Mouse (Mus musculus): ENCODE data around the gene Pdlim4.

The Pdlim4 gene

GRCm38 (mm10) chr11:54068520-54069371 lies at the start of gene Pdlim4:
Gene Pdlim4 (minus strand): TSS chr11:54069014.
- peak; percentile 43 for DNase-seq (ENCODE audit: low read depth, low spot score)

DNA sequence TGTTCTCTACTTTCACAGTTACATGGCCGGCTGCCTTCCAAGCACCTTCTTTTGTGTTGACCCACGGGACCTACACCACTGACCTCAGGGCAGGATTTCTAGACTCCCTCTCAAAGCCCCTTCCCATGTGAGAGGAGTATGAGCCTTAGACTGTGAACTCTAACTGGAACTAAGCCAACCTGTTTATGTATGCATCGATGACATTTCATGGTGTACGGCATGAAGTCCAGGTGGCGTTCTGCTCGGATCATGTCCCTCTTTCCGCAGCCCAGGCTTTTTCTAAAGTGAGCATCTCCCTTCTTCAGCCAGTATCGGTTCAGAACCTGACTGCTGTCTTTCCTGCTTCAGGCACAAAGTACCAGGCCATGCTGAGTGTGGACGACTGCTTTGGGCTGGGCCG lies 48.3 kb upstream of the Pdlim4 start:
- no peak for DNase-seq (ENCODE audit: low read depth, low spot score)

DNA sequence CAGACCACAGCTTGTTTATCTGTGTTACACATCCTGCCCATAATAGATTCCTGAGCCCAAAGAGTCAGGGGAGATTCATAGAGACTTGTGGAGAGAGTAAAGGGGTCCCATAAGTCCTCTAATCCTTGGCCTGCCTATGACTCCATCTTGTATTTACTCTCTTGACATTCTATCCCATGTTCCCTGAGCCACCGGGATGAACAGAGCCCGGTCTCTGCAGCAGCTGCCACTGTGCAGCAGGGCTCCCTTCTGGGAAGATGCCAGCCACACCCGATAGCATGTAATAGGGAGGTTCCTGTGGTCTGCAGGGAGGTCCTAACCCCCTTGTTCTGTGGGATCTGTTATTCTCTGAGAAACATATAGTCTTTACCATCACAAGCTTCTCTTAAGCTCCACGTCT lies 47.6 kb upstream of the Pdlim4 start:
- DNase-seq (ENCODE audit: low read depth, low spot score), result no peak

DNA sequence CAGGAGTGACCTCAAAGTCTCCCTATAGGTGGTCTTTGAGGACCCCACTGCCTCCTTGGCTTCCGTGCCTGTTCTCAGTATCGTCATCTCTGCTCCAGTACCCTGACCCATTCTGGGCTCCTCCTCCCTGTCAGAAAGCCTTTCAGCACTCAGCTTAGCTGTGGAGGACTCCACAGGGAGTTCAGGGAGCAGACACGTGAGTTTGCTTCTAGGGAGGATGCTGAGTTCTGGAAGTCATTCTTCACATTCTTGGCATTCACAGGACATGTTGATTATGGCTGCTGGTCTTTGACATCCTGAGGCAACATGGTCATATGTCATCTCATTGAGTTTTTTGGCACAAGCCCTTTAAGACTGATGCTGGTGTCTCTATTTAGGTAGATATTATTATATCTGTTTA lies 47.1 kb upstream of the Pdlim4 start:
- DNase-seq (ENCODE audit: low read depth, low spot score), result no peak

GRCm38 (mm10) chr11:54115301-54115700 lies 46.5 kb upstream of the Pdlim4 start:
- DNase-seq (ENCODE audit: low read depth, low spot score), result no peak

DNA sequence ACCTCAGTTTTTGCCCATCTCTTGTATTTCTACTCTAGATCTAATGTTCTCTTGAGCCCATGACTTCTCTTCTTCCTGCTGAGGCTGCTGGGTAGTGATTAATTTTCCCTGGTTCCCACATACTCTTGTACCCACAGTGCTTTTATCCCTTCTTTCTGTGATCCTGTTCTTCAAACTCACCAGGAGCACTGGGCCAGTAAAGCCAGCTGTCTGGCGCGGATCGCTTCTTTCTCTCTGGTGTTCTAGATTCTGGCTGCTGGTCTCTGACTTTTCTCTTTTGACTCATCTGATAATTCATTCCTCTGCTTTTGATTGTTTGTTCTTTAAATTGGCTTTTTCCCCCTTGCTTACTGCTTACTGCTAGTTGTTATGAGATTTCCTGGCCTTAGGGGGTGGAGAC lies 45.9 kb upstream of the Pdlim4 start:
- no peak for DNase-seq (ENCODE audit: low read depth, low spot score)

DNA sequence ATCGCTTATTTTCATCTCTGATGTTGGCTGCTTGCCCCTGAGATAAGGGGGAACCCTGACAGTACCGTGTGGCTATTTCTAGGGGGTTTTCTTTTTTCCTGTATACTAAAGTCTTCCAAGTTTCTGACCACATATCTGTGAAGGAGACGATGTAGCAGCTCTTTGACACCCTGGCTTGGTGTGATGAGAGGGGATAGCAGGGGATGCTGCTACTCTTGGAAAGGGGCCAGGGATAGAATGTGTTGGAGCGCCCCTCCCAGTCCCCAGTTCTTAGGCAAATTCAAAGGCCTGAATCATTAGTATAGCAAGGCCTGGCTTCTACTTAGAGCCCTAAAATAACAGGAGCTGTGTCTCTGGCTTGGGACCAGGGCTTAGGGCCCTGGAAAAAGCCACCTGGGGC lies 44.5 kb upstream of the Pdlim4 start:
- no peak for DNase-seq (ENCODE audit: low read depth, low spot score)

GRCm38 (mm10) chr11:54112920-54113319 lies 44.1 kb upstream of the Pdlim4 start:
- peak; percentile 94 for DNase-seq (ENCODE audit: low read depth, low spot score)

DNA sequence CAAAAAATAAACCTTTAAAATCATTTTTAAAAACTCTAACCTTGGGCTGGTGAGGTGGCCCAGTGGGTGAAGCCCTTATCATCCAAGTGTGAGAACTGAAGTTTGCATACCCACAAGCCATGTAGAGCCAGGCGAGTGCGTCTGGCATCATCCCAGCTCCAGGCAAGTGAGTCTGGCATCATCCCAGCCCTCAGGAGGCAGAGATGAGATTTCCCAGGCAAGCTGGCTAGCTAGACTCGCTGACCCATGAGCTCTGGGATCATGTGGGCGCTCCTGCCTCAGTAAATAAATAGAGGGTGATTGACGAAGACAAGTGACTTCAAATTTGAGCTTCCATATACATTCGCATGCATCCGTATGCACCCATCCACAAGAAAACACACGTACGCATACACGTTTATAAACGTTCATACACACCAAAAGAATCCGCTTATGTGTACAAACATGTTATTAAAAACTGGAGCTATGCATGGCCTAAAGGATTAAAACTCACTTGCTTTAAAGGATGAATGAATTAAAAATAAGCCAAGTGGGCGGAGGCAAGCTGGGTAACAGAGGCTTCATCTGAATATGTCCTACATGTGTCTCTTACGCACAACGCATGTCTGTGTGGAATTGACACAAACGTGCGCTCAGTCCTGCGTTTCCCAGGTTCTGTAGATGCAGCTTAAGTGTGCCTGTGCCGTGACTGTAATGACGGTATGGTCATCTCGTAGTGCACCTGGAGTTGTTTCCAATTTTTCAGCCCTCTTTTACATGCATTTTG lies 43.3 kb upstream of the Pdlim4 start:
- no peak for DNase-seq (ENCODE audit: low read depth, low spot score)

DNA sequence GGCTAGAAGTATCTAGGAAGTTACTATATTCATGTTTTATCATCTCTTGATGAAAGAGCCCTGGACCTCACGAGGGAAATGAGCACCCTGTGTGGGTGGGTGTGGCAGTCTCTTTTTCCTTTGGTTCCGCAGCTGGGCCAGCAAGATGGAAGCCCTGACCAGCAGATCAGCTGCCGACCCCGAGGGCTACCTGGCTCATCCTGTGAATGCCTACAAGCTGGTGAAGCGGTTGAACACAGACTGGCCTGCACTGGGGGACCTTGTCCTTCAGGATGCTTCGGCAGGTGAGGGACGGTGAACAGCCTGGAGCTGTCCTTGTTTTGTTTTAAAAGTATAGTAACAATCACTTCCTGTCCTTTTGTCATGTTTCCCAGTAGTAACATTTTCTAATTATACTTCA lies 42.5 kb upstream of the Pdlim4 start:
- DNase-seq (ENCODE audit: low read depth, low spot score), result no peak

DNA sequence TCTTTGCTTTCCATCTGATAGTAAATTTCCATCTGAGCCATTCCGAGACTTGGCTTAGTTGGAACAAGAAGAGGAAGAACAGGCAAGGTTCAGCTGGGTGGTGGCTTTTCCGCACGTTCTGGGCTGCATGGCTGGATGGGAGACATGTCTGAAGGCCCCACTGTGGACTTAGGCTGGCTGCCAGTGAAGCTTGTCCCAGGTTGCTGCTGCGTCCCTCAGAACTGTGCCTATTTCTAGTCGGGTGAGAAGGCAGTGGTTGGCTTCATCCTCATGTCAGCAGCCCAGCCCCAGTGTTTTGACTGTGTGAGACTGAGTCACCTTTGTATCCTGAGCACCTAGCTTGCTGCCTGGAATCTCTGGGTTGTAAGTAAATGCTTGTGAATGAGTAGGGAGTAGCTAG lies 40.1 kb upstream of the Pdlim4 start:
- DNase-seq (ENCODE audit: low read depth, low spot score), result no peak

DNA sequence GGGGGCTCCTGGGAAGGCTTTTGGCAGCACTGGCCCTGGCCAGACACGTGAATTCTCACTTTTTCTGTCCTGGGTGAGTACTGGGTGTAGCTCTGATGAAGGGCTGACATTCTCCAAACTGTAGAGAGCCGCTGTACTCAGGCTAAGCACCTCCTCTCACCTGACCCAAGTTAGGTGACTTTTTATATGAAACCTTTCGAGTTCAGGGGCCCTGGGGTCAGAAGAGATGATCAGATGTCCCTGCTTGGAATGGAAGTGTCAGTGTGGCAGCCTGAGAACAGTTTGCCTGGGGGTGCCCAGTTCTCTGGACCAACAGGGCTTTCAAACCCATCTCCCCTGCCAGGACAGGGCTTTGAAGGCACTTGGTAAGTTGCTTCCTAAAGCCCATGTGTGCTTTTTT lies 39.3 kb upstream of the Pdlim4 start:
- no peak for DNase-seq (ENCODE audit: low read depth, low spot score)

- no peak for DNase-seq (ENCODE audit: low read depth, low spot score)
Observed at GRCm38 (mm10) chr11:54107239-54107638, 38.4 kb upstream of the Pdlim4 start.

DNA sequence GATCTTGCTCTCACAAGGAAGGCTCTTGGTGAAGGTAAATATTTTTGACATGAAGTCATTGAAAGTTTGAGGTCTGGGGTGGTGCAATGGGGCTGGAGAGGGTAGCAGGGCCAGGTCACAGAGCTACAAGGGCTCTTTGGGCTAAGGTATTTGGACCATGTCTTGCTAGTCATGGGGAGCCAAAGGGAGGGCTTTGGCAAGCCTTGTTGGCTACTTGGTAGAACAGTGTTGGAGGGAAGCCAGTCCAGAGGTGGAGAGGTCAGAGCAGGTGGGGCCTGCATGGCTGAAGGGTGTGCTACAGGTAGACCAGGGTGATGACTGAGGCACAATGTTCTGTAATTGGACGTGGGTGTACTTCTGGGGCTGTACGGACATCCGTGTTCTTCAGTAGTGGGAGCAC lies 37.9 kb upstream of the Pdlim4 start:
- no peak for DNase-seq (ENCODE audit: low read depth, low spot score)

DNA sequence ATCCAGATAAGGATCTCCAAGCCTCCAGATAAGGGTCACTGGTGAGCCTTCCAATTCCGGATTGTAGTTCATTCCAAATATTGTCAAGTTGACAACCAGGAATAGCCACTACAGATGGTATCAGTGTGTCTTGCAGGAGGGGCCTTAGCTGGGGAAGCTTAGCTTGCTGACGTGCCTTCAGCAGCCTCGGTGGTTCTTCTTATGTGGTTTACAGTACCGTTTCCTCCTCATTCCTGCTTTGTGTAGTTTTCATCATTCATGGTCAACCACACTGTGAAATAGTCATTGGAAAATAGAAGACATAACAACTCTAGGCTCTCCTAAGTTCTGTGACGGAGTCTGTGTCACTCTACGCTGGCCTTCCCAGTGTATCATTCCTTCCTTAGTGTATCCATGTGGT lies 36.2 kb upstream of the Pdlim4 start:
- DNase-seq (ENCODE audit: low read depth, low spot score), result no peak

GRCm38 (mm10) chr11:54102706-54103449 lies 34.1 kb upstream of the Pdlim4 start:
- DNase-seq (ENCODE audit: low read depth, low spot score), result no peak

GRCm38 (mm10) chr11:54101701-54102100 lies 32.9 kb upstream of the Pdlim4 start:
- DNase-seq (ENCODE audit: low read depth, low spot score), result no peak

- DNase-seq (ENCODE audit: low read depth, low spot score), result peak; percentile 51
Observed at GRCm38 (mm10) chr11:54100692-54101591, 32.1 kb upstream of the Pdlim4 start.

- no peak for DNase-seq (ENCODE audit: low read depth, low spot score)
Observed at GRCm38 (mm10) chr11:54100045-54100691, 31.4 kb upstream of the Pdlim4 start, which contains the start of gene P4ha2. Gene P4ha2 (plus strand): TSS chr11:54100095.

DNA sequence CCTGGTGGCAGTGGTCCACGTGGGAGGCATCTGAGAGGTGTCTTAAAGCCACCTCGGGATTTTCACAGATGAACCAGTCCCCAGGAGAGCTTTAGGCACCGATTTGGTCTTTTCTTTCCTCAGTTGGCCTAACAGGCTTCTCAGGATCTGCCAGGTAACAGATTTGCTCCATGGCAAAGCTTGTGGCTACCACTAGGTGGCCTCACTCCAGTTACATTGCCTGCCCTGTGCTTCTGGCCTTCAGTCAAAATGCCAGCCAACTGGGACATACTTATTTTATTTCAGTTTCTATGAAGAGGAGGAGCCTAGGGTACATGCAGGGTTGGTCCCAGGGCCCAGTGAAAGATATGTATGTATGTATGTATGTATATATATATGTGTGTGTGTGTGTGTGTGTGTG lies 24.2 kb upstream of the Pdlim4 start:
- peak; percentile 50 for DNase-seq (ENCODE audit: low read depth, low spot score)

- DNase-seq (ENCODE audit: low read depth, low spot score), result no peak
Observed at GRCm38 (mm10) chr11:54092188-54092587, 23.4 kb upstream of the Pdlim4 start.
